Mouse (Mus musculus) fibroblast of lung, adult 2 months (primary cell): ENCODE measurements around the gene Cacna1c.

Experiments used
- DNase-seq: peaks from one replicate; pipeline ENCODE4 v3.0.0-alpha.2; 2011; ENCODE audit warnings: low read depth

Cacna1c gene

DNA sequence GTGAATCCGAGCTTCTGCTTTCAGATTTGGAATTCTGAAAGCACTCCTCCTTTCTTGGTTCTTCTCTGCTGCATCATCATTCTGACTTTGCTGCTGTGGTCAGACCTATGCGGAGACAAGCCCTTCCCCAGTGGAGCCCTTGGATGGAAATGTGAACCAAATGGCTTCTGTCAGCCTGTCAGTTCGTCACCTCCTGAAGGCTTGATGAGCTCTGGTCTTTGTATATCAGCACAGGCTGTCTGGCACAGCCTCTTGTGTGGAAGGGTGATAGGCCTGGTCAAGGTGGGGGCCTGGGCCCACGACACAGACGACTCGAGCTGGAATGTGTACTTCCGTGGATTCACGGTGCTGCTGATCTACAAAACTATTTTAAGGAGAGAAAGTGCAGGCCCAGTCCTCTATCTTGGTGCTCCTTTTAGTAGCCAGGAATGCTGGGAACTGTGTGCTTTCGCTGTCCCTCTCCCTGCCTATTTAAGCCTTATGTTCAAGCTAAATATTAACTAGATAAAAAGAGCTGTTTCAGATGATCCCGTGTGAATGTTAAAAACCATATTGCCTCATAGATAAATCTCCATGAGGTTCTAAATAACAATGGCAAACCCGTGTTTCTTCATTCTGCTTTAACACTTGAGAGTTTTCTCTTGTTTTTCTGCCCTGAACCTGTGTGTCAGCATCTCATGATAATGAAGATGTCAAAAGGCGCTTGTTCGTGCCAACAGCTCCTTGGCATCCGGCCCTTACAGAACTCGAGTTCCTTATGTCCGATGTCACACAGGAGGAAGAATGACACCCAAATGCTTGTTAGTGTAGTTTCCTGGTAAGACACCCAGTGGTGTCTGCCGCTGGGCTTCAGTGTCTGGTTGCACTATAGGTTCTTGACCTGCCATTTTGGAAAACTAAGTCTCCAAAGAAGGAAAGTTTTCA is at the start of gene Cacna1c:
Gene Cacna1c (minus strand): TSS at position 37 of the 924 bp plus-strand sequence.
- DNase-seq = no peak

DNA sequence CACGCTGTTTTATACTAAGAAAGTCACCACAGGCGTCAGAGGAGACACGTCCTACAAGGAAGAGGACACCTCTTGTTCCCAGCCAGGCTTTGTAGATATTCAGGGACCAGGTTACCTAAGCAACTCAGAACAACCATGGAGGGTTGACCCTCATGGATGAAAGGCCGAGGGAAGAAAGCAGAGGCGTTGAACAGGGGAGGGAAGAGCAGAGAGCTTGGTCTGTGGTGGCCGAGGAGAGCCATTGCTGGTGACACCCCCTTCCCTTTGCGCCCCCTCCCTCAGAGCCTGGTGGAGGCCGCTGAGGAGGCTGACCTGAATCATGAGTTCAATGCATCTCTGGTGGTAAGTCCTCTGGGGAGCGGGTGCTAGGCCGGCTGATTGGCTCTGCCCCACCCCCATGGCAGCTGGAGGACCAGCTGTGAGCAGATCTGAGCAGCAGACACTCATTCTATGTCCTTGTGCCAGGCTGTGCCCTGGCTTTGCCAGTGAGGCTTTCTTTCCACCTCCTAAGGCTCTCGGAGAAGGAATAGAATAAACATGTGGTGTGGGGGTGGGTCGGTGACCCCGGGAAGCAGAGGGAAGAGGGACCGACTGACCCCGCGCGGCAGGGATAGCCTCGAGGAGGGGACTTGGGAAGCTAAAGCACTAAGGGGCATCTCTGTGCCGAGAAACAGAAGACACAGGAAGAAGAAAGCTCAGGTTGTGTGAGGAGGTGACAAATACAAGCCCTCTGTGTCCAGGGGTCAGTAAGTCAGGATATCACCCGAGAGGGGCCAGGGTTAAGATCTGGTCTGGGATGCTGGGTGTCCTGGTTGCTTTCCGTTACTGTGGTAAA is 44.9 kb upstream of the Cacna1c start:
- no peak for DNase-seq

DNA sequence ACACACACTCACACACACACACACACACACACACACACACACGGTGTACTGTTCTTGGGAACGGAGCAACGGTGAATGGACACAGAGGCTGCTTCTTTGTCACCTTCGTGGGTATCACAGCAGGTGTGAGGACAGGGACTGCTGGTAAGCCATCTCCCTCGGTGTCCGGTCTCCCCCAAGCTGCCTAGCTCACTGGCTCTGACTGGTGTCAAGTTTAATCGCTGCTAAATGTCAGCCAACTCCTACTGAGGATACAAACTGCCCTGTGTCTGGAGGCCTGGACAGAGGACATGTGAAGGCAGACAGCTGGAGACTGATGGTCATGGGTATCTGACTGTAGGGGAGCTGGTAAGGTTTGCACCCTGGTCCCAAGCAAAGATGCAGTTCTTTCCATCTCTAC is 44.0 kb upstream of the Cacna1c start:
- no peak for DNase-seq

DNA sequence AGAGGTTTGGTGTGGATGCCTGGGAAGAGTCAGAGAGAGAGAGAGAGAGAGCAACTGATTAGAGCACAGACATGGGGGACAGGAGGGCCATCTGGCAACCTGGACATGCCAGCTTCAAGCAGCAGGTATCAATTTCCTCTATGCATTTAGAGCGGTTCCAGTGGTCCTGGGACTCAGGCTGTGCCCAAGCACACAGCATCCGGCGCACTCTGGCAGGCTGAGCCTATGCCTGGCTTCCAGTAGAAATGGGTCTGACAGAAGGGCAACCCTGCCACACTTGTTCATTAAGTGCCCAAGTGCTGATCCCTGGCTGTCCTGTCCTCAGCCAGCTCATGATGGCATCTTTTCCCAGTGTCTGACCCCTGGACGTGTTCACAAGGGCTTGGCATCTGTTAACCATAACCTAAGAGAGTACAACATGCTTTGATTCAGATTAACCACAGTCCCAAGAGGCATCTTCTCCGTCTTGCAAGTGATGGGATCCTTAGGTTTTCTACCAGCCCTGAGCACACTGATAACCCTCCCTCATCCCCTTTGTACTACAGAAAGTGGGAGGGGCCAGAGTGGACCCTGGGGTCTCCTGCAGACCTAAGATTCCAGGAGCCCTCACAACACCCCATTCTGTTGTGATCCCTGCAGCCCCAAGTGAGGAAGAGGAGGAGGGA is 43.3 kb upstream of the Cacna1c start:
- no peak for DNase-seq

DNA sequence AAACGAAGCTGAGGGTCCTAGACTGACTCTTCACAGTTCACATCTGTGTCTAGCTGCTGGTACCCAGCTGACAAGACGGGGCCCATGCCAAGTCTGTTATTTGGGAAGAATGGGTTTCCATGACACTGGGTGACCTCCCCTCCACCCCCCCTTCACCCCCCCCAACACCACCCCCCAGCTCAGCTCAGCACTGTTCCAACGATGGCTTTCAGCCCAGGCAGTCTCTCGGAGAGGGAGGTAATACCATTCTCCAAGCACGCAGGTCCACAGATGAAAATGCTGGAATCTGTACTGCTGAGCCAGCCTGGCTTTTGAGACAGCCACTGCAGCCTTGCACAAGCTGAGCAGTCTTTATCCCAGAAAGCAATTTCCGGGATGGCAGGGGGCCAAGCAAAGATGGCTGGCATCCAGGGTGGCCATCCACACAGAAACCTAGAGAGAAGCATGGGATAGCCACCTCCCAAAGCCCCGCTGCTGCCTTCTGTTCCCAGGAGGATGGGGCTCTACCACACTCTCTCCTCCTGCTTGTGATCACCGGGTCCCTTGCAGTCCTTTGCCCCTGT is 41.3 kb upstream of the Cacna1c start:
- DNase-seq = no peak

DNA sequence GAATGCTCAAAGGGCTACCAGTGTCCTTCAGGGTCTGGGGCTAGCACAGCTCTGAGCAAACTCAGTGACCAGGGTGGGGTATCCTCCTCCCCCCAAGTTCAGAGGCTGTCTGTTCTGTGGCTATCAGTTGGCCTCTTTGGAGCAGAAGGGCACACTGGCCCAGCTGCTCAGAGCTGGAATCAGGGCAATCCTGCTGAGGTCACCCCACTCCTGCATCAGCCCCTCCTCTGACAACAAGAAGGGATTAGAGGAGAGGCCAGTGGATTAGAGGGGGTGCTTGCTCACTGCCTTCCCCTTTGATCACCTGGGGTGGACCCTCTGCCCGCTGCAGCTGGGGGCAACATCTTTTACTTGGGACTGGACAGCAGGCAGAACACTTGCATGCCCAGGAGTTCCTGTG is 40.0 kb upstream of the Cacna1c start, which contains the start of gene Cacna2d4:
Gene Cacna2d4 (plus strand): TSS at position 286 of the 400 bp plus-strand sequence.
- DNase-seq = no peak

DNA sequence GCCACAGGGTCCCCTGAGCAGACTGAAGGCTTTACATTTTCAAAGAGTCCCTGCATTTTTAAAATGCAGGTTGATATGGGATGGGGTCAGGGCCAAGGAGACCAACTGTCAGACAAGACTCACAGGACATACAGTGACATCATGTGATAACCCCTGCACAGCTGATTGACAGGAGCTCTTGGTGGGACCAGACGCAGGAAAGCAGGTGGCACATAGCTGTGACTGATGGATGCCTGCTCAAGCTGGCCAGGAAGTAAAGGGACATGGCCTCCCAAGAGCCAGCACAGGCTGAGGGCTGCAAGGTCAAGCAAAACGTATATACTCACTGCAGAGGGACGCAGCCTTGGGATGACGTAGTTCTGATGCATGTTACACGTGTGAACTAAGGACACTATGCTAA is 39.2 kb upstream of the Cacna1c start:
- no peak for DNase-seq

DNA sequence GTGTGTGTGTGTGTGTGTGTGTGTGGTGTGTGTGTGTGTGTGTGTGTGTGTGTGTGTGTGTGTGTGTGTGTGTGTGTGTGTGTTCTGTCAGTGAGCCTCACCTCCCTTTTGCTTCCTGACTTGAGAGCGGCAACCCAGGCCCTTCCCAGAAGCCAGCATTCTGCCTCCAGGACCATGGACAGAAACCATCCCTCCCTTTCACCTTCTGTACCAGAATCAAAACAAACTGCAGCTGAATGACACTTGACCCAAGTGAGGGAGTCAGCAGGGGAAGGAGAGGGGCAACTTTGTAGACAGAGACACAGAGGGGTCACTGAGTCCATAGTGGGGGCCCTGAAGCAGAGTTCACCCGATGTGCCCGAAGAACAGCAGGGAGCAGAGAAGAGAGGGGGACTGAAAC is 36.8 kb upstream of the Cacna1c start:
- no peak for DNase-seq

DNA sequence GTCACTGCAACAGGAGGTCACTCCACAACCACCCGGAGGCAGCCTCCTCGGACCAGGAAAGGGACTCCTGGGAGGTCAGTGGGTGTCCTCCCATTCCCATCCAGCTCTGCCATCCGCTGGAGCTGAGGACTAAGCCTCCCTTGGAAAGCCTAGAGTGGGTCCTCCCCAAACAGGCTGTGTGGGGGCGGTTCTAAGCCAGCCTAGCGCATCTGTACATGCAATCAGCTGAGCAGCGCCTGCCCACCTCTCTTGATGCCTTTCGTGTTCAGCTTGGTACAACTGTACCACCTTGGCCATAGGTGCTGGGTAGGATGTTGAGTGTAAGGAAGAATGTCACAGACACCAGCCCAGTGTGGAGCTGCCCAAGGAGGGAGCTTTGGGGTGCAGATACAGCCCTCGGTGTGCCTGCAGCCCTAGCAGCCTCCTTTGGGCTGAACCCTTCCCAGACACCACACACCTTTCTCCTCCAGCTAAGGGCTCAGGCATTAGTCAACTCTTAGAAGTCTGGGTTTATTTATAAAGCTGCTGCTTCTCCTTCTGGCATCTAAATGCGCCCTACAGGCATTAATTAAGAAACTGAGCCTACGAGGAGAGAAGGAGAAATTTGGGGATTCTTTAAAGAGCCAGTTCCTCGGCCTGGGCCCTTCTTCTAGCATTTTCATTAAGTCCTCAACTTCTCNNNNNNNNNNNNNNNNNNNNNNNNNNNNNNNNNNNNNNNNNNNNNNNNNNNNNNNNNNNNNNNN is 32.8 kb upstream of the Cacna1c start:
- no peak for DNase-seq

DNA sequence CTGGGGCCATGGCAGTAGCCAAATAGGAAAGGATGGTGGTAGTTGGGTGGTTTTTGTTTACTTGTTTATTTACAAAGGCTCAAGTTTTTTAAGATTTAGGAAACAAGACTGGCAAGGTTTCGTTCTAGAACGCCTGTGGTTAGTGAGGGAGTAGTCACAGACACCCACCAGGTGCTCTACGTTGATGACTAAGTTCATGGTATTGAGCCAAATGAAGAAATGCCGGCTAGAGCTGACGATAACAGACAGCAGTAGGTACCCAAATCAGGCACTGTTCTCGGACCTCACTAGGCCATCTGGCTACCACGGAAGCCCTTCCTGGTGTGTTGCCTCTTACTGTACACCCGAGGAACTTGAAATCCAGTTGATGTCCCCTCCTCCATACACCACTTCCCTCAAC is 30.8 kb upstream of the Cacna1c start:
- DNase-seq = no peak

DNA sequence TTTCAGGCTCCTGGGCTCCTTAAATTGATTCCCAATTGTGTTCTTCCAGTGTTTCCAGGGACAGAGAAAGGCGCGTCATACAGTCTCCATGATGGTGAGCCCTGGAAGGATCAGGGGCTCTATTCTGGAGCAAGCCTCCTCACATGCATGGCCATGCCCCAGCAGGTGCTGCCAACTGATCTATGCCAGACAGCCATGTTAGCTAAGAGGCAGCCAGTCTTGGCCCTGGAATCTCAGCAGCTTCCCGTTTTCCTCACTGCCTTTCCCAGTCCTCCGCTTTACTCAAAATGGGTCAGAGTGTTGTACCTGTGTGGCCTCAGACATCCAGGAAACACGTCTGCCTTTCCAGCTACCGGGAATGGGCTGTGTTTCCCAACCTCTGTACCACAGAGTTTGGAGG is 29.5 kb upstream of the Cacna1c start:
- no peak for DNase-seq

DNA sequence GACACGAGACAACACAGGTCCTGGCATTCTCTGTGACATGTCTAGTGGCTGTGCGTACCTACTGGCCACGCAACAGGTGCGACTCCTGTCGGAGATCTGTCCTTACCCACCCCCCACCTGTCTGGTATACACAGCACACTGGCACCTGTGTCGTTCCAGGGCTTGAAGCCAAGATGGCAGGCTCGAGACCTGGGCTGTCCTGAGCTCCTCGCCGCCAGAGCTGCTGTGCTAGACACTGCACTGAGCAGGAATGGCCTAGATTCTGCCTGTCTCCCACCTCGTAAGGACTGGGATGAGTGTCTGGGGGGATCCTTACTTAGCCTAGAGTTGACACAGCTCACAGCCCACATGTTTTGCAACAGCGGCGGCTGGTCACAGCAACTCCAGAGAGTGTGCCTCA is 29.0 kb upstream of the Cacna1c start:
- DNase-seq = no peak

DNA sequence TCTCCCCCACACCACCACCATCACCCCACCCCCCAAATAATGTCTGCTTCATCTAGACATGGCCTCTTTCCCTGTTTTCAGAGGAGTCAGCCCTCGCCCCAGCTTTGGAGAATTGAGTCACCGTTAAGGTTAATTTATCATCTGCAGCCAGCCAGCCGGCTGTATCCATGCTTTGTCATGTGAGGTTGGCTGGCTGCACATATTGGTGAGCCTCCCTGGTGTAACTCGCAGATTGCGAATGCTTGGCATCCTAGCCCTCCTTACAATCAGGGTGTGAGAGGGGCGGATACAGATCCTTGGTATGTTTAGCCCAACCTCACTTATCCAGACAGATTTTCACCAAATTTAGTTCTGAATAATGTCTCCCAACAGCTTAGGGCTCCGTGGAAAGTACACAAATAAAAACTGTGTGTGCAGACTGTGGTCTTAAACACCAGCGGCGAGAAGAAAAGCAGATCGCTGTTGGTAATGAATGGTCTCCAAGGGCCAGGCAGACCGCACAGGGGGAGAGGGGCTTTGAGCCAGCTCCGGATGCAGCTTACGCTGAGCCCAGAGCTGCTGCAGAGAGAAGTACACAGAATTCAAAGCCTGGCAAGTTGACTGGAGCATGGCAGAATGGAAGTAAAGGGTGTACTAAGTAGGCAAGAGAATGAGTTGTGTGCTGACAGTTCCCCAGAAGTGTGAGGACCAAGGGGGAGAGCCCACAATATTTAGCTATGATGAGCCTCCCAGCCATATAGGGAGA is 28.4 kb upstream of the Cacna1c start:
- DNase-seq = peak; percentile 24

DNA sequence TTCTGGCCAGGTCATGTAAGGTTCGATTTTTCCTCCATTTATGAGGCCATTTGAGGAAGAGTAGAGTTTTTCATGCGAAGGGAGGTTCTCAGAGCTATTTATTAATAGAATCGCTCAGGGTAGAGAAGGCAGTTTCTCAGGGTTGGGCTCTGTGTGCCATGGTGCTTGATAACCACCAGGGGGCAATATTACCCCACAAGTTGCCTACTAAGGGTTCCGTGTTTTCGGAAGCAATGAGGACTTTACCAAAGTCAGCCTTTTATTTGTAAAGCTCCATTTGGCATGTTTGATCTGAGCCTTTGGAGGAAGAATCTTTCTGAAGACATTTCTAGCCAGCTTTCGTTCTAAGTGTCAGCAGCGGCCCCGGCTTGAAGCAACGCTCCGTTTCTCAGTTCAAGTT is 24.1 kb upstream of the Cacna1c start:
- DNase-seq = no peak

DNA sequence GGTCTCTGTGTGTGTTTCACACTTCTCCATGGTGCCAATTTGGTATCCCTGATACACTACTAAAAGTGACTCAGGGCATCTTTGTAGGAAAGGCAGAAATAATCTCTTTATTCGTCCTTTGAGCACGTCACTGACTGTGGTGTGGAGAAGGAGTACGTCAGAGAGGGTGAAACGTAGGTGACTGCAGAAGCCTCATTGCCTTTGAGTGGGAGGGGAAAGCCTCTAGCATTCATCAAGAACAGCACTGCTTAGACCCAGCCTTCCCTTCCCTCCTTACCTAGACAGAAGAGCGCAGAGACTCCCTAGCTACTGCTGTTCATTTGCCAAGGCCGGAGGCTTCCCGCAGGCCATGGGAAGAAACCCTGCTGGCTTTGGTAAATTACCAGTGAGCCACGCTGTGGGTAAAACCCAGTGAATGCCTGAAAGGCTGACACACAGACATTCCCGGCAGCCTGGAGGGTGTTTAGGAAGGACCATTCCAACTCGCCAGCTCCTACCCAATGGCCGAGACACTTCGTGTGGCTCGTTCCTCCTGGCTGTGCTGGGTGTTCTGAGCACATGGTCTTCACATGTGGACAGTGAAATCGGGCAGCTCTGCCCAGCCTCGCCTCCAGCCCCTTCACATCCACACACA is 23.1 kb upstream of the Cacna1c start:
- DNase-seq = no peak

DNA sequence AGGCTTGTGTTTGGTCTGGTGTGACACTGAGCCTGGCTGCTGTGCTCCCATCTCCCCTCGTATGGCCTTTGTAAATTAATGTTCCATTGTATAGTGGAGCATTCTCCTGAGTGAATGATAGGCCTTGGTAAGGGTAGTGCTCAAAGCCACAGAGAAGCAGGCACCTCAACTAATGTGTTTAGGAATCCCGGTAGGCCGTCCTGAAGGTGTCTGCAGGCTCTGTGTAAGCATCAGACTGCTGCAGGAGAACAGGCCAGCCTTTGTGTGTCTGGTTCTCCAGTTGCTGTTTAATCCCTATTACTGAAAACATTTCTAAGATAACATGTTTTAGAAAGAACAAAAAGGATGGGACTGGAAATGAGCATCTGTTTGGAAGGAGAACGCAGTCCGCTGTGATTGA is 22.4 kb upstream of the Cacna1c start:
- no peak for DNase-seq

DNA sequence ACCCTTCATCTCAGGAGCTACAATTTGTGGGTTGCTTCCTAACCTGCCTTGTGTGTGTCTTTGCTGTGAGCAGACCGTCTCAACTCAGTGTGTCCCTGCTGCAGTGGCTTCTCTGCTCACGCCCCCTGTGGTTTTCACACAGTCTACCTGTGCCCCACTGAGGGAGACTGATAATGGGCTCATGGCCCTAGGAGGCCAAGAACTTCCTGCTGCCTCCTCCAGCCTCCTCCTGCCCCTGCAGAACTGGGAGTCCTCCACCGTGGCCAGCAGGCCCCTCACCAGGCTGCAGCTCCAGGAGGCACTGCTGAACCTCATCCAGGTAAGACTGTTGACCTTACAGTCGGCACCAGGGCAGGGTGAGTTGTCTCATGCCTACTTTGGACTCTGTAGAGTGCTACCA is 21.4 kb upstream of the Cacna1c start:
- DNase-seq = no peak

DNA sequence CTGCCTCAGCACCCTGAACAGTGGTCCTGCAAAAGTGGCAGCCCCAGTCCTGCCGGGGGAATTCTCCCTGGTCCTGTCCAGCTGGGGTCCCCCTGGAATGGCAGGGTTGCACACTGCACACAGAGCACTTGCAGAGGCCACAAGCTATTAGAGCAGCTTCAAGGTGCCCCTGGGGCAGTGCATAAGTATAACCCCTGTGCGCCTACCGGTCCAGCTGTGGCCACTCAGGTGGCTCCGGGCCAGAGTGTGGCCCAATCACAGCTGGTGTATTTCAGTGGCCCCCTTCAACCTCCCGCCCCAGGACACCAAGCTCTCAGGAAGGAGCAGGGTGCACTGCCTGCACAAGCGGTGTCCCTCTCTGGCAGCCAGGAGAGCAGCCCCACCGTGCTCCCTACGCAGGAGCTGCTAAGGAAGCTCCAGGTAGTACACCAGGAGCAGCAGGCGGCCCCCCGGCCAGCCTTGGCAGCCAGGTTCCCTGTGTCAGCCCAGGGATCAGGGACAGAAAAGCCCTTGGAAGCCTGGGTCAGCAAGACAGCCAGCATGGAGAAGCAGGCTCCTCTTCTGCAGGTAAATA is 18.9 kb upstream of the Cacna1c start:
- no peak for DNase-seq

DNA sequence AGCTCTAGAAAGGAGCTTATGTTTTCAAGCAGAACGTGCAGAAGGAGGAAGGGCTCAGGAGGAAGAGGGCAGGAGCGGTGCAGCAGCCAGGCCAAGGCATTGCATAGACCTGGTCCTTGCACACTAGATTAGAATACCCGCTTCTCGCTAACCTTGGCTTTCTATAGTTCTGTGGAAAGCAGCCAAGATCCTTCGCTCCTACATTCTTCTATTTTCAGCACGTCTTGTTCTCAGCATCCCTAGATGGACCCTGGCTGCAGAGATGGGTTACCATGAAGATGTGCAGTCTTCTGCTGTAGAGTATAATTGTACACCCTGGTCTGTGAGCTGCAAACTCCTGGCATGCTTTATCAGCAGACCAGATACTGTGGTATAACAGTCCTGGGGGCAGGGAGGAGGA is 18.0 kb upstream of the Cacna1c start:
- DNase-seq = no peak

DNA sequence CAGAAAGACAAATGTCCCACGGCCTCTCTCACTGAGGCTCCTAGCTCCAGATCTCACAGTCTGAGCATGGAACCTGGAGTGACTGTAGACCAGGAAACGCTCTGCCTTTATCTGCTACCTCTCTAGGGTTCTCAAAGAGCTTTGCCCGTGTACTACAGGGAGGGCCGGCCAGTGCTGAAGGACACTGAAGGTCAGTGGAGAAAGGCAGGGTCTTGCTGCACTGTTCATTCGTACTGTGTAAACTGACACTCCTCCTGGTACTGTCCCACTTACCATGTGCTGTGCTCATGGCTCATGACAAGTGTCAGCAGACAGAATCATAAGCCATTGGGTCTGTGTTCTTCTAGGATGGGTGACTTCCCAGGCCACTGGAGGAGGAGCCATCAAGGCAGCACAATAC is 17.2 kb upstream of the Cacna1c start:
- DNase-seq = no peak
